Mouse (Mus musculus) skeletal muscle tissue, adult 2 months (tissue): Measurements from ENCODE around the gene Prkcb.

ENCODE experiments used
- DNase-seq: peaks from one replicate; pipeline ENCODE4 v3.0.0-alpha.2; 2012; ENCODE audit warnings: low read depth, low spot score

Gene Prkcb

GRCm38 (mm10) chr7:122506467-122506866 is 217.9 kb downstream of the Prkcb start:
- no peak for DNase-seq

GRCm38 (mm10) chr7:122509903-122510302 is 221.4 kb downstream of the Prkcb start:
- DNase-seq = no peak

- peak; percentile 11 for DNase-seq
These were observed 223.9 kb downstream of the Prkcb start for GRCm38 (mm10) chr7:122512430-122512966.

- no peak for DNase-seq
These were observed 232.5 kb downstream of the Prkcb start for GRCm38 (mm10) chr7:122520850-122521638.

- no peak for DNase-seq
These were observed 239.7 kb downstream of the Prkcb start for GRCm38 (mm10) chr7:122528201-122528600.

GRCm38 (mm10) chr7:122528646-122529045 is 240.1 kb downstream of the Prkcb start:
- no peak for DNase-seq

GRCm38 (mm10) chr7:122533566-122534360 is 245.2 kb downstream of the Prkcb start:
- no peak for DNase-seq

- DNase-seq = no peak
These were observed 256.1 kb downstream of the Prkcb start for GRCm38 (mm10) chr7:122544616-122545015.

GRCm38 (mm10) chr7:122556575-122557140 is 268.1 kb downstream of the Prkcb start:
- DNase-seq = no peak

GRCm38 (mm10) chr7:122558085-122558811 is 269.7 kb downstream of the Prkcb start:
- no peak for DNase-seq

- DNase-seq = no peak
These were observed 270.4 kb downstream of the Prkcb start for GRCm38 (mm10) chr7:122558912-122559311.

GRCm38 (mm10) chr7:122562586-122562985 is 274.0 kb downstream of the Prkcb start:
- DNase-seq = no peak

GRCm38 (mm10) chr7:122565371-122565770 is 276.8 kb downstream of the Prkcb start:
- no peak for DNase-seq

- no peak for DNase-seq
These were observed 277.5 kb downstream of the Prkcb start for GRCm38 (mm10) chr7:122566011-122566410.

- DNase-seq = no peak
These were observed 280.2 kb downstream of the Prkcb start for GRCm38 (mm10) chr7:122568787-122569186.

- no peak for DNase-seq
These were observed 281.9 kb downstream of the Prkcb start for GRCm38 (mm10) chr7:122570407-122570806.

- no peak for DNase-seq
These were observed 284.6 kb downstream of the Prkcb start for GRCm38 (mm10) chr7:122573101-122573635.

- no peak for DNase-seq
These were observed 285.9 kb downstream of the Prkcb start for GRCm38 (mm10) chr7:122574418-122574817.

GRCm38 (mm10) chr7:122575056-122575455 is 286.5 kb downstream of the Prkcb start:
- no peak for DNase-seq

- no peak for DNase-seq
These were observed 287.0 kb downstream of the Prkcb start for GRCm38 (mm10) chr7:122575506-122575905.

GRCm38 (mm10) chr7:122577571-122577970 is 289.0 kb downstream of the Prkcb start:
- DNase-seq = no peak
